Comparison of ENCODE assay signal across 8 mouse cellular contexts in the genomic region with DNA sequence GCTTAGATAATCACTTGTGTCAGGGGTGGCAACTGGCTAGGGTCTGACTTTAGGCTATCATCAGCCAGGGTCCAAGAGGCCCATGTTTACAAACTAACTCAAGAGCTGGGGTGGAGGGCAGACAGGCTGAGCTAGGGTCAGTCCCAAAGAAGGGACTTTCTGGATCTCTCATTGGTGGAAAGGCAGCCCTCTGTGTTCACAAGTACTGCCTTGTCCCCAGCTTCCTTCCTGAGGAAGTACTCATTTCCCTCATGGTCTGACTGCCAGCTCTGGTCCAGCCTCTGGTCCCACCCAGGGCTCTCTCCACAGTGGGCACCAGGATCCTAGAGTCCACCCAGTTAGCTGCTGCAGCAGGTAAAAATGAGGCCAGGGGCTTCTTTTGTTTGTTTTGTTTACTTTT. TPM values are rescaled to one million over a fixed set of nuclear protein-coding genes. Genes with fewer than 3 reads are reported as not detected.
A peak's percentile ranks its signal among the peaks of the same experiment; 100 is the strongest.
DNase-seq lines count a peak whose midpoint lies in the region; ATAC-seq lines count a peak whose summit lies in the region.

No protein-coding gene starts in this region.

- DNase-seq in adrenal gland, adult 8-10 months = peak; percentile 27
- no peak for DNase-seq in adrenal gland, adult 18-20 months (ENCODE audit: low spot score in 2 of 2)
- no peak for DNase-seq in urinary bladder, postnatal 14 days (ENCODE audit: low spot score)
- no peak for DNase-seq in left cerebral cortex, adult 11 months (ENCODE audit: low spot score)
- no peak for DNase-seq in cerebellum, postnatal 4 days (ENCODE audit: low spot score in 2 of 2)

- no peak overlapping the region for H3K4me2 ChIP-seq in embryonic facial prominence, embryonic 12.5 days (replicated peaks)
- H3K4me2 ChIP-seq in intestine, embryonic 15.5 days (replicated peaks) = no peak overlapping the region
- no peak overlapping the region for H3K4me2 ChIP-seq in liver, embryonic 16.5 days (ENCODE audit: low read depth, low read length)

- H3K9ac ChIP-seq in embryonic facial prominence, embryonic 12.5 days = no peak overlapping the region
- H3K9ac ChIP-seq in intestine, embryonic 15.5 days = no peak overlapping the region
- H3K9ac ChIP-seq in liver, embryonic 16.5 days (ENCODE audit: low read depth, low read length) = no peak overlapping the region

- ATAC-seq in embryonic facial prominence, embryonic 12.5 days (ENCODE audit: insufficient number of reproducible peaks, insufficient read depth, low FRiP score, low TSS enrichment) = peak; percentile 73
- 0 out of 2 replicates have a peak, but pooled peaks have one; percentile 38 for ATAC-seq in intestine, embryonic 15.5 days
- ATAC-seq in liver, embryonic 16.5 days (ENCODE audit: low read depth) = peak; percentile 54

- H3K27me3 ChIP-seq in embryonic facial prominence, embryonic 12.5 days = no peaks in the 10 kb centered on the region
- no peaks in the 10 kb centered on the region for H3K27me3 ChIP-seq in intestine, embryonic 15.5 days (replicated peaks)
- no peaks in the 10 kb centered on the region for H3K27me3 ChIP-seq in liver, embryonic 16.5 days (ENCODE audit: control insufficient read depth, insufficient read depth, low read depth, low read length)

- 0 out of 2 replicates have a peak overlapping the region, but pooled peaks have one; percentile 25 for H3K27ac ChIP-seq in embryonic facial prominence, embryonic 12.5 days
- peak overlapping the region; percentile 76 for H3K27ac ChIP-seq in intestine, embryonic 15.5 days
- H3K27ac ChIP-seq in liver, embryonic 16.5 days (ENCODE audit: low read length) = no peak overlapping the region

- 0 out of 2 replicates have a peak, but pooled peaks cover 3% of the 10 kb centered on the region for H3K4me1 ChIP-seq in embryonic facial prominence, embryonic 12.5 days
- no peaks in the 10 kb centered on the region for H3K4me1 ChIP-seq in intestine, embryonic 15.5 days (replicated peaks)
- H3K4me1 ChIP-seq in liver, embryonic 16.5 days (ENCODE audit: control insufficient read depth, low read depth, low read length) = no peaks in the 10 kb centered on the region

- peaks cover 61% of the 10 kb centered on the region for H3K36me3 ChIP-seq in embryonic facial prominence, embryonic 12.5 days
- H3K36me3 ChIP-seq in intestine, embryonic 15.5 days = peaks cover 18% of the 10 kb centered on the region
- H3K36me3 ChIP-seq in liver, embryonic 16.5 days (ENCODE audit: control insufficient read depth, insufficient read depth) = no peaks in the 10 kb centered on the region

- H3K4me3 ChIP-seq in embryonic facial prominence, embryonic 12.5 days = no peak overlapping the region
- H3K4me3 ChIP-seq in intestine, embryonic 15.5 days (replicated peaks) = no peak overlapping the region
- H3K4me3 ChIP-seq in liver, embryonic 16.5 days (ENCODE audit: low read depth, low read length) = no peak overlapping the region

- H3K9me3 ChIP-seq in embryonic facial prominence, embryonic 12.5 days = no peaks in the 10 kb centered on the region
- no peaks in the 10 kb centered on the region for H3K9me3 ChIP-seq in intestine, embryonic 15.5 days
- H3K9me3 ChIP-seq in liver, embryonic 16.5 days (replicated peaks; ENCODE audit: control insufficient read depth, low read length) = no peaks in the 10 kb centered on the region

RNA-seq across cellular contexts. Expression of a gene that starts 60.0 kb away (rescaled TPM):
- total RNA-seq in adrenal gland, adult 8-10 months (2022) = 100 to 1,000 TPM; 215 to 303 (median 258) TPM
- 100 to 1,000 TPM; 170 to 215 TPM for total RNA-seq in adrenal gland, adult 18-20 months (2021)
- 227 and 232 TPM in 2 replicates for polyA plus RNA-seq in embryonic facial prominence, embryonic 12.5 days (2016; fragmentation: Nextera tagmentation; extraction: Ambion mirVana)
- 125 and 137 TPM in 2 replicates for polyA plus RNA-seq in intestine, embryonic 15.5 days (2015; fragmentation: Nextera tagmentation; extraction: Ambion mirVana)
- 31.7 and 34.2 TPM in 2 replicates for polyA plus RNA-seq in liver, embryonic 16.5 days (2015; fragmentation: Nextera tagmentation; extraction: Ambion mirVana)
